ENCODE assay signal across 11 mouse cellular contexts in the genomic region with DNA sequence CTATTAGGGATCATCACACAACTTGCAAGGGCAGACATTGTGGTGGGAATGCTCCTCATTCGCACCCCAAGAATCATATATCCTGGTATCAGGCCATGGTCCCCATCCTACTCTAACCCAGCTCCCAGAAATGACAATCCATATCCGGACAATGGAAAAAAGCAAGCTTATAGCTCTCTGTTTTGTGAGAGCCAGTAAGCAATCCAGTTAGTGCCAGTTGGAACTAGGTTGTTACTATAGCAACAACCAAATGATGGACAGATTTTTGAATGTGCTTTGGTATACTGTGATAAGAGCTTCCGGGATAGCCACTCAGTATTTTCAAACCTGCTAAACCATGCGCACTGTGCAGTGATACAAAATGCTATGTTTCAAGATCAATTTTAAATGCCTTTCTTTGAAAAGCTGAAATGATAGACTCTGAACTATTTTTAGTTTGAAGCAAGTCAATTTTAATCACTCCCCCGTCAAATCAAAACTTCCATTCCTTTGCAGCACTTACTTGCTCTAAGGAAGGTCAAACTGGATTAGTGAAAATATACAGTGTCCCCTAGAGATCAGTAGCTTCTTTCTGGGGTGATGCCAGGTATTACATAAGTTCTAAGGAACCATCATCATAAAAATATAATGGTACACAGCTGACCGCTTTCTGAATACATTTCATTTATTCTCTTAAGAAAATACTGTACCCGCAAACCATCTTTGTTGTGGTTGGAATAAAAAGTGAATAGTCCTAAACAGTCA.
A peak's percentile ranks its signal among the peaks of the same experiment; 100 is the strongest.
DNase-seq lines count a peak whose midpoint lies in the region; ATAC-seq lines count a peak whose summit lies in the region.
"Had no signal": no experiment of that assay in that cellular context is flagged by ENCODE, and none has a peak within 500 bp of the region (broad histone marks: within the 10 kb centered on the region; RNA-seq: fewer than 3 reads in every experiment).

No protein-coding gene starts in this region.

- no peak overlapping the region for H3K4me3 ChIP-seq in forebrain, embryonic 10.5 days
- no peak overlapping the region for H3K4me3 ChIP-seq in midbrain, embryonic 15.5 days

- ATAC-seq in midbrain, embryonic 15.5 days (replicated peaks), result peak; percentile 98
- ATAC-seq: lung, postnatal 0 days; Patski had no signal

- H3K27me3 ChIP-seq in forebrain, embryonic 10.5 days (ENCODE audit: poor library complexity, severe bottlenecking), result no peaks in the 10 kb centered on the region
- H3K27me3 ChIP-seq in midbrain, embryonic 15.5 days (replicated peaks), result no peaks in the 10 kb centered on the region
- H3K27me3 ChIP-seq: Patski had no signal

- H3K4me1 ChIP-seq in forebrain, embryonic 10.5 days, result no peaks in the 10 kb centered on the region
- H3K4me1 ChIP-seq in midbrain, embryonic 15.5 days, result peaks cover 6% of the 10 kb centered on the region

- H3K4me2 ChIP-seq in midbrain, embryonic 15.5 days, result no peak overlapping the region

- DNase-seq in embryo, embryonic 10 days (ENCODE audit: low spot score), result peak; percentile 8
- no peak for DNase-seq in embryo, embryonic 9.5 days (ENCODE audit: extremely low spot score)
- no peak for DNase-seq in forebrain, embryonic 10.5 days (ENCODE audit: extremely low spot score, low spot score)
- DNase-seq in layer of hippocampus, adult 8-10 months (ENCODE audit: low spot score in 2 of 2), result peak; percentile 9 to 19
- DNase-seq in cerebellum, adult 11 months, result no peak
- DNase-seq in cerebellum, adult 18-20 months, result no peak
- DNase-seq in gastrocnemius, adult 18-20 months (ENCODE audit: low spot score), result no peak
- DNase-seq: thymus, postnatal 25 days had no signal

- 88% methylated on average over 7 of the region's 7 CpGs for WGBS in forebrain, embryonic 10.5 days
- 61% methylated on average over 7 of the region's 7 CpGs for WGBS in midbrain, embryonic 15.5 days

- no peaks in the 10 kb centered on the region for H3K9me3 ChIP-seq in forebrain, embryonic 10.5 days
- H3K9me3 ChIP-seq in midbrain, embryonic 15.5 days, result no peaks in the 10 kb centered on the region

- H3K36me3 ChIP-seq in forebrain, embryonic 10.5 days (replicated peaks), result no peaks in the 10 kb centered on the region
- H3K36me3 ChIP-seq in midbrain, embryonic 15.5 days (replicated peaks), result no peaks in the 10 kb centered on the region

- H3K9ac ChIP-seq in midbrain, embryonic 15.5 days, result no peak overlapping the region

- peak overlapping the region; percentile 65; the same call in 1 of the 2 replicates for H3K27ac ChIP-seq in forebrain, embryonic 10.5 days
- peak overlapping the region; percentile 76 for H3K27ac ChIP-seq in midbrain, embryonic 15.5 days

Comparison
In these comparisons a context has a peak if more than half of its experiments do, and no peak if none do; other contexts are left out.
1. DNase-seq: peak in embryo, embryonic 10 days (single experiment) and layer of hippocampus, adult 8-10 months (2 of 2); none in embryo, embryonic 9.5 days (single experiment), forebrain, embryonic 10.5 days (single experiment), cerebellum, adult 11 months (single experiment), cerebellum, adult 18-20 months (0 of 2) and gastrocnemius, adult 18-20 months (single experiment).